Mouse (Mus musculus) thymus, postnatal 4 days (tissue): ENCODE data around the gene Cited4.
A peak's percentile ranks its signal among the peaks of the same experiment; 100 is the strongest.

Source experiments
- DNase-seq: peaks from one replicate; pipeline ENCODE4 v3.0.0; 2021

The Cited4 gene

DNA sequence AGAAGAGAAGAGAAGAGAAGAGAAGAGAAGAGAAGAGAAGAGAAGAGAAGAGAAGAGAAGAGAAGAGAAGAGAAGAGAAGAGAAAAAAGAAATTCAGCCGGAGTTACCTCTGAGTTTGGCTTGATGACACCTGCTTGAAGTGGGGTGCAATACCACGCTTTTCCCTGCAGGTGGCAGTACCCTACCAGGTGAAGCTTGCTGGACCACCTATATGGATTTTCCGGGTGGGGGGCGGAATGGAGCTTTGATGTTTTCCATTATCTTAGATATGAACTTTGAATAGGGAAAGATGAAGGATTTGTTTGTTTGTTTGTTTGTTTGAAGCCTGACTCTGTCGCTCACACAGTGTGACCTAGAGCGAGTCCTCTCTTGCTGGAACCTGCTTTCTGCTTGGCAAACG, 14.6 kb downstream of the Cited4 start:
- peak; percentile 60 for DNase-seq

DNA sequence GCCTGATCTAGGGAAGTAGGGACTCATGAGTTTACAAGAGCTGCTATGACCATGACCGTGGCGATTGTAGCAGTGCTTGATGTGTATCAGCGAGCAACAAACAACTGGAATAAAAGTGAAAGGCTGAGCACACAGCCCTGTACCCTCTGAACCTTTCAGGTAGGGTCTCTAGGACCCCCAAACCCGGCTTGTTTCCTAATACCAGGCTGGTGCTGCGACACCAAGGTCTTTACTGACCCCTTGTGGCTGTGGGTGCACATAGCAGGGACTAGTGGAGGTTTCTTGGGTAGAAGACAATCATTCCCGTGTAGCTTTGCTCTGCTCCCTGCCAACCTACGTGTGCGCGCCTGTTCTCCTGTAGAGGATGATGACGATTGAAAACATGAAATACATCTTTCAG, 15.8 kb downstream of the Cited4 start:
- DNase-seq: peak; percentile 77

DNA sequence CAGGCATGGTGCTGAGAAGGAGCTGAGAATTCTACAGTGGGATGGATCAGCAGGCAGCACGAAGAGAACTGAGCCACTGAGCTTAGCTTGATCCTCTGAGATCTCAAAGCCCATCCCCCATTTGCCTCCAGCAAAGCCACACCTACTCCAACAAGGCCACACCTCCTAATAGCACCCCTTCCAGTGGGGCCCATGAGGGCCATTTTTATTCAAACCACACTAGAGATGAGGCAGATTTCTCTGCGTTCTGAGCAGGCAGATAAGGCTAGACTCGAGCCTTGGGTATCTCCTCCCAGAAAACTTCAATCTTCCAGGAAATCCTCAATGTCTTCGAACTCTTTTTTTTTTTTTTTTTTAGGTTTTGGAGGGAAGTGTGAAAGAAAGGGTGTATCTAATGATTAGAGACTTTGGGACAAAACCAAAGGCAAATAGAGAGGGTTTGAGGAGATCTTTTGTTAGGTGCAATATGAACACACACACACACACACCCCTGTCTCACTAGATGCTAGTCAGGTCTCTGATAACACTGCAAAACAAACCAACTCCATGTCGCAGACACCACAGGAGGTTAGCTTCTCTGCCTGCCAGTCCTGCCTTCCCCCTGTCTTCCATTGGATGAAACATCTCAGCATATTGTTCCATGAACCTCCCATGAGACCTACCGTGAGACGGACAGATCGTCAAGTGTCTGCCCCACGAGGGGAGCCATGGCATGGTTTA, 17.1 kb downstream of the Cited4 start:
- no peak for DNase-seq

DNA sequence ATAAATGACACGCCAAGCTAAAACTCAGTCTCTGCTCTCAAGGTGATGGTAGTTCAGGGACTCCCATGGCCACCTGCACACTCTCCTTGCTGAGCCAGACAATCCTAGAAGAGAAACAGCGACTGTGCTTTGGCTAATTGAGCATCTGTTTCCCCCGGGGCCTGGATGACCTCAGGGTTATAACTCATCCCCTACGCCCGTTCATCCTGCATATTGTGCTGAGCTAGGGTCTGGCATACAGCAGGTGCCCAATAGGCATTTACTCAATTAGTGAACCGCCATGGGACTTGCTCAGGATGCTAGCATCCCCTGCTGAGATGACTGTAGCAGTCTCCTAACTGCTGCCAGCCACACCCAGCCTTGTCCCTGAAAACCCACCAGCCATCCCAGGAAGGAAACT, 20.9 kb downstream of the Cited4 start:
- no peak for DNase-seq

DNA sequence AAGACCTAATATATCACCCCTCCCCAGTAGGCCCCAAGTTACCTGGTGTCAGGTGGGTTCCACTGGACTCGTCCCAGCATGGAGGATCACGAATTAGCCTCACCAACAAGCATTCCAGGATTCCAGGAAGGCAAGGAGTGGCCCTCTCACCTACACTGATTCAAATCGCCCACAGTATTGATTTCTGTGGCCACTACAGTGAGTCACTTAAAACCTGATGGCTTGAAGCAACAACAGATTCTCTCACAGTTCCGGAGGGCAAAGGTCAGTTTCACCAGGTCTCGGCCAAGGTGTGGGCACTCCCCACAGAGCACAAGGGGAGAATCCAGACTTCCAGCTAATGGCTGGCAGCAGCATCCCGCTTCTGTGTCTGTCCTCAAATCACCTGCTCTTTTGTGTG, 22.9 kb downstream of the Cited4 start:
- DNase-seq: no peak

DNA sequence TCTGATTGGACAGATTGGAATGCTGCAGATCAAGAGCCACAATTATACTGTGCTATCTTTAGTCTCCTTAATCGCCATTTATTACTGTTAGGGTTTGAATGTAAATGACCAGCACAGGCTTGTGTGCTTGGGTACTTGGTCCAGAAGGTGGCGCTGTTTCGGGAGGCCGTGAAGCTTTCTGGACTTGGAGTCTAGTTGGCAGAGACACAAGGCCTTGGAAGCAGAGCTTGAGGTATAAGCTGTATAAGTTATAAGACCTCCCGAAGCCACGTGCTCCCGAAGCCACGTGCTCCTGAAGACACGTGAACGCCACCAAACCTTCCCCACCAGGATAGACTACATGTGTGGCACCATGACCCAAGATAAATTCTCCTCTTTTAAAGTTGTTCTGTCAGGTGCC, 26.3 kb downstream of the Cited4 start:
- DNase-seq: peak; percentile 62

DNA sequence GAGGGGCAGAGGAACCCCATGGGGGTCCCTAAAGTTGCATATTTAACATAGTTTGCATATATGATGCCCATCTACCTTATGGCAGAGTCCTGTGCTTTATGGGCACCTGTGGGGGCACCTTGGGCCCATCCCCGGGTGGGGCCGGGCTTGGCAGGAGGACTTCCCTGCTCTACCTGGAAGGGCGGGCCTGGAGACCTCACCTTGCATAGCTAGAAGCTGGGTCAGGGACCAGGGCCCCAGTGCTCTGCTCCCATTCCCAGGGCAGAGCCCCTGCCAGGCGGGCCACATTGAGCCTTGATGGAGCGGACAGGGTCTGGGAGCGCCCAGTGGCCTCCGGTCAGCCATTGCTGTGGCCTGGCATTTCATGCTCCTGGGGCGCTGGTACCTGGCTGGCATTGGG, 31.0 kb downstream of the Cited4 start:
- no peak for DNase-seq

DNA sequence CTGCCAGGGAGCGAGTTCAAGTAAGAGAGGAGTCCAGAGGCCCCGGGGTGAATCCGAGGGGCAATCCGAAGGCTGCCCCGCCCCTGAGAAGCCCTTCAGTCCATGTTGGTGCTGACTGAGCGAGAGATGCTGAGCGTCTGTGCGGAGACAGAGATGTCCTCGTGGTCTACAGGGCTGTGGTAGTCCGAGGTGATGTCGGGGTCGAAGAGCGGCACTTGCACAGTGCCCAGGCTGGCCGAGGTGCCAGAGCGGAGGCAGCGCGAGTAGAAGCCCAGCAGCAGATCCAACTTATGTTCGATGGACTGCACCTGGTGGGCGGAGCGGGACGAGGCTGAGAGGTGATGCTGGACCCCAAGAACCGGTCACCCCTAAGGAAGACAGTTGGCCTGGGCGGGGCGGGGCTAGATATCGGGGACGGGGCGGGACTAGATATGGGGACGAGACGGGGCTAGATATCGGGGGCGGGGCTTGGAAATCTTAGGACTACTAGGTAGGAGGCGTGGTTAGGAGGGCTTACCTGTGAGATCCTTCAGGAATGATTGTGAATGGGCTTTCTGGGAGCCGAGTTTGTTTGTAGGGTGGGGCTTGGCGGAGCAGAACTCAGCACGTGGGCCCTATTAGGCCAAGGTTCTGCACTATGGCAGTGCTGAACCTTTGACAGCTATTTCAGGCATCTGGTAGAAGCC, 31.6 kb downstream of the Cited4 start:
- no peak for DNase-seq

DNA sequence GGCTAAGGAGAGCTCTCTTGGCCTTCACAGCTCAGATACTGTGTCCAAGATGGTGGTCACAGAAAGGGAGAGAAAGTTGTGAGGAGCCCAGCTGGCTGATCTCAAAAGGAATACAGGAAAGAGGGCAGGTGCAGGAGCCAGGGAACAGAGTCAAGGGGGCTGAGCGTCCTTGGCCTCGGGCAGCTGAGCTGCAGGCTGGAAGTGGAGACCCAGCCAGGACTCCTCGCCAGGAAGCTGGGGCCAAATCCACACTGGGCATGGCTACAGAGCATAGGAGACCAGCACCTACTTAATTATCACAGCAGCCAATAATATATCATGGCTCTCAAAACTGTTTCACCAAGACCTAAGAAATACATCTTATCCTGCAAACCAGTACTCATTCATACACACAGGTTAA, 34.8 kb downstream of the Cited4 start:
- no peak for DNase-seq

DNA sequence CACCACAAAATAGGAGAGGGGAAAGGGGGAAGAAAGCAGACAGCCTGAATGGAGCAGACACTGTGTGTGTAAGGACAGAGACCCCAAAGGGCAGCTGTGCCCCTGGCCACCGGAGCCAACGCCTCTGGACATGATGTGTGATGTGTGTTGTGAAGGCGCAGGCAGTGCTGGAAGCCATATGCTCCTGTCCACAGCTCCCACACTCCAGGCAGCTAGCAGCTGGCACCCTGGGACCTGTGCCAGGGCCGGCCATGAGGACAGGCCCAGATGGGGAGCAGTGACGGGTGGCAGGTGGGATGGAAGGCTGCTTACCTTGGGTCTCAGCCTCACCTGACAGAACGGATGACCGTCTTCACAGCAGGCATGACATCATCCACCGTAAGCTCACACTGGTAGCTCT, 35.7 kb downstream of the Cited4 start:
- DNase-seq: no peak

DNA sequence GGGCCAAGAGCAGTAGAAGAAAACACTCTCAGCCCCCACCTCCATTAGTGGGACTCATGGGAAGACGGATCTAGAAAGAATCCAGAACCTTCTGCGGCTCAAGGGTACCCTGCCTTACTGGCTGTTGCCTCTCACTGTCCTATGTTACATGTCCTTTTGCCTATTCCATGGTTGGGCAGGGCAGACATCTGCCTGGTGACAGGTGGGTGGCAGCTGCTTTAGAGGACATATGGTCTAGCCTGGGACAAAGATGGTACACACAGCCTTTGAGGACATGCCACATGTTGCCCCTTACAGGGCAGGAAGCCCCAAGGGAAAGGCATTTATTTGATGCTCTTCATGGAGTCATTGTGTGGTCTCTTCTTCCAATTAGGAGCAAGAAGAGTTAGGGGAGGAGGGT, 36.1 kb downstream of the Cited4 start:
- no peak for DNase-seq

DNA sequence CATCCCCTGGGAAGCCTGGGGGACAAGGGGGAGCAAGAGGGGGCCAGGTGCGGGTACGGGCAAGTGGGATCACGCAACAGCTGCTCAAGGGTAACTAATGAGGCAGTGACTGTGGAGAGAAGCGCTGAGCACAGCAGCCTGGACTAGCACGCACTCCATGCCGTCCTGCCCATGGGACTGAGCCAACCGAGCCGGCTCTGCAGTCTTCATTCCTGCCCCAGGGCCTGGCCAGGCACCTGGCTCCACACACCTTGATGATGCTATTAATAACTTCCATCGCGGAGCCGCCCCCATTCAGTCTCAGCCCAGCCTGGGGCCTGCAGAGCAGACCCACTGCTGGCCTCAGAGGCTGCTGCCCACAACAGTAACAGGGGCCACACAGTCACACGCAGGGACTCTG, 45.9 kb downstream of the Cited4 start:
- no peak for DNase-seq

DNA sequence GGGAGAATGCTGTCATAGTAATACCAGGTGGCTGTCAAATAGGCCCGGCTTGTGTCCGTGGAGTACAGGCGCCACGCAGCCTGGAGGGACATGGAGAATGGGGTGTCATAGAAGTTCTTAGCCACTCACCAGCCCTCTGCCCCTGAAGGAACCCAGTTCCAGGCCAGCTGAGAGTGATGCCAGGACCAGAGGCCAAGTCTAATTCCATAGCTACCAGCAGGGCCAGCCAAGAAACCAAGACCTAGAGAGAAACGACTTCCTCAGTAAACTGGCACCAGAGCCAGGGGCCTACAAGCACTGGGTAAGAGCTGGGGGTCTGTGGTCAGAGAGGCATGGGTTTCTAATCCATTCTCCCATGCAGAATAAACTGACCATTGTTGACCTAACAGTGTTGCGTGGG, 46.6 kb downstream of the Cited4 start:
- DNase-seq: no peak

DNA sequence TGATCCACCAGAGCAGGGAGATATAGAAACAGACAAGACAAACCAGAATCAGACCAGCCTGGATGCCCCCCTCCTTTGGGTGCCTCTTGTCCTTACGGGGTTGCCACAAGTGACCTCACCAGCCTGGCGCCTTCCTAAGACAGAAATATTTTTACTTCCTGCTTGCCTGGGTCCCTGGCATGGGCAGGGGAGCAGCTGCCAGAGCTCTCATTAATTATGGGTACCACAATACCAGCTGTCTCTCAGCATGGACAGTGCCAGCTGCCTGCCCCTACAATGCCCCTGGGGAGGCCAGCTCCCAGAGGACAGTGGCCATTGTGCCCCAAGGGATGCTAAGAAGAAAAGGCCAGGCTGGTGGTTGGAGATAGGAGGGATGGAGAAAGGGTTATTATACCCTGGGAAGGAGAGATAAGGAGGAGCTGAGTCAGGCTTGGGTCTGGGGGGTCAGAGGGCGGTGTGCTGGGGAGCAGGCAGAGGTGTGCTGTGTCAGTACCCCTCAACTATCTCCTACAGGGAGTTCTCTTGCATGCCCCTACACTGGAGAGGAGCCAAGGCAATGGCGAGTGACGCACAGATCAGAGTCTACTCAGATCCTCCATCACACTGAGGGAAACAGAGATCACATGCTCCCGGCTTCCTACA, 47.6 kb downstream of the Cited4 start:
- DNase-seq: no peak

DNA sequence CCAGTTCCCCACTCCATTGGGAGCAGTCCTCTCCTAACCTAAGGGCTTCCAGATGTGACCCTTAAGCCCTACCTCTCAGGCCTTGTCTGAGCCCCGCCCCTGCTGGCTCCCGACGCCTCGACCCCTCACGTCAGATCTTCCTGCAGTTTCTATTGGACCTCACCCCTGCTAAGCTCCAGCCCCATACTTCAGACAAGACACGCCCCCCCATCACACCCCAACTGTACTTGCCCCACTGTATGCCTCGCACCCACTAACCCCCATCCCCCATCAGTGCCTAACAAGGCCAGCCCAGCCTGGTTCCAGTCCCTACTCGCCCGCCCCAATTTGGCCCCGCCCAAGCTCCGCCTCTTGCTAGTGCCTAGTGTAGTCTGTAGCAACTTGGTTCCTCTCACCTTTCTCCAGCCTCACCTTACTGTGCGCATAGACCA, 49.8 kb downstream of the Cited4 start:
- DNase-seq: peak; percentile 68

DNA sequence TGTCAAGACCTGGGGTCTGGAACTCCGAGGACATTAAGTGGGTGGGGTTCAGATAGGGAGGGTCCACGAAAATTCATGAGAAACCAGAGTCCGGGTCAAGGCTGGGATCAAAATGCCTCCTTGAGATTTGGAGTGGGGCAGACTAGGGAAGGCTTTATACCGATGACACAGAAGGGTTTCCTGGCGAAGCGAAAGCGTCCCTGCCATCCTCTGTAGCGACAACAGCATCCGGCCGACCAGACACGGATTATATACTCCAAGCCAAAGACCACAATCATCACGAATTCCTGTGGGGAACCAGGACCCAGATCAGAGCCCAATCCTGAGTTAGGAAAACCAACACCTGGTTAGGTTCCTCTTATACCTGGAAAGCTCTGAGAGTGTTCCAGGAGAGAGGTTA, 50.4 kb downstream of the Cited4 start:
- DNase-seq: no peak
